Mouse (Mus musculus): ENCODE measurements around the gene Khdrbs1. TPM values are rescaled to one million over a fixed set of nuclear protein-coding genes. Genes with fewer than 3 reads are reported as not detected.
A peak's percentile ranks its signal among the peaks of the same experiment; 100 is the strongest.
"Not testable (repeated sequence)": the region's sequence is repeated elsewhere in the genome, so short reads cannot be mapped to it uniquely, and the experiment has no call there.

The Khdrbs1 gene
- total RNA-seq, 2 experiments from 2014 or later, result 88.9 to 90.4 TPM

DNA sequence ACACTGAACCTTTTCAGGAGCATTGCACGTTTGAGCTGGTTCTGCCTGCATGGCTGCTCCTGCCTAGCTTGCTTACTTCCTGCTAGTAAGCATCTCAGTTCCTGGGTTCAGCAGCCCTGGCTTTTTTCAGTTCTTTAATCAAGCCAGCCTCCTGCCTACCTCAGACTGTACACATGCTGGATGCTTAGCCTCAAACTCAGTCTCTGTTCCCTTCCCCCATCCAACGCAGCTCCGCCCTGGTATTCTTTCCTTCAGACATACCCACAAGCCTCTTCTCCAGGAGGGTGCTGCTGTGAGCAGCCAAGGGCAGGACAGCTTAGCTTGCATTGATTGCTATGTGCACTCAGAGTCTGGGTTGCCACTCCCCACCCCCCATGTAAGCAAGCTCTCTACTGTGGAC lies 12.6 kb upstream of the Khdrbs1 start:
- intact Hi-C loops (cut with DNase I), result no loop called here
- DNase-seq (ENCODE audit: low spot score in 2 of 2), result no peak

DNA sequence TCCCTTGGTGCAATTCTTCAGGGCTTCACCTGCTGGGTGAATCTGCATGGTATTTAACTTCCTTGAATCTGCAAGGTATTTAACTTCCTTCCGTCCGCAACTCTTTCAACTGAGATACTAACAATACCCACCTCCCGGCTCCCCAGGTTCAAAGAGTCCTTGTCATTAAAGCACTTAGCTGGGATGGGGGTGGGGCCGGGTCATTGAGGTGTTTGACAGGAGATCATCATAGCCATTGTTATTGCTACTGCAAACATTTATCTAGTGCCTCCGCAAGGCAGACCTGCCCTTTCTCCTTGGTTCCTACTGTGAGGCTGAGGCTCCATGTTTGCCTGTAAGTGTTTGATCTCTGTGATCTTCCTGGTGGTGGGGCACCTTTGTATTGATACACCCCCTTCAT lies 8.3 kb upstream of the Khdrbs1 start:
- intact Hi-C loops (cut with DNase I), result no loop called here
- no peak for DNase-seq (ENCODE audit: low spot score in 2 of 2)

DNA sequence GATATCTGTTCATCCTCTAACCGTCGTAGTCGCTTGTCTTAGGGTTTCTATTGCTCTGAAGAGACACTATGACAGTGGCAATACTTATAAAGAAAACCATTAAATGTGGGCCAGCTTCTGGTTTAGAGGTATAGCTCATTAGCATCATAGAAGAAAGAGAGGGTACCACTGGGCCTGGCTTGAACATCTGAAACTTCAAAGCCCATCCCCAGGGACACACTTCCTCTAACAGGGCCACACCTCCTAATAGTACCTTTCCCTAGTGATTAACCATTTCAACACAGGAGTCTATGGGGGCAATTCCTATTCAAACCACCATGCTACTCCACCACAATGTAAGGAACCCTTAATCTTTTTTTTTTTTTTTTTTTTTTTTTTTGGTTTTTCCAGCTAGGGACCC lies 4.5 kb upstream of the Khdrbs1 start:
- intact Hi-C loops (cut with DNase I), result no loop called here
- no peak for DNase-seq (ENCODE audit: low spot score in 2 of 2)

- intact Hi-C loops (cut with DNase I), result no loop called here
- DNase-seq (ENCODE audit: low spot score in 2 of 2), result no peak
Measured at GRCm38 (mm10) chr4:129746106-129746505, 4.0 kb upstream of the Khdrbs1 start.

- intact Hi-C loops (cut with DNase I), result loop anchor here (5.0 kb wide), 1 partner anchor 41 kb away; no protein-coding TSS in a partner anchor
- DNase-seq (ENCODE audit: low spot score in 2 of 2), result no peak
Measured at GRCm38 (mm10) chr4:129743494-129743893, 1.4 kb upstream of the Khdrbs1 start.

DNA sequence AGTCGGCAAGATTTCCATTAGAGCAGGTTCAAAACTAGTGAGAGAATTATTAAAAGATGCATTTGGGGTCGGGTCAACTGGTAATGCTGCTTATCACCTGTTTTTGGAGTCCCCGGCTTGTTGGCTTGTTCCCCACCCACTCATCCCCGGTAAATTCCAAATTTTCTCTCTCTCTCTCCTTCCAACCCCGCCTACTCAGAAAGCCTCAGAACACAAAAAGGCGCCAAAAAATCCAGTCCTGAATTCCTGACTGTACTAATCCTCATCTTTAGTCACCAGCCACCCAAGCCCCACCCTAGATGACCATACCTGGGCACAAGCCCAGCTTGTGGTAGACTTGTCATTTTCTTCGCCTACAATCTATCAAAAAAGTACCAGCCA lies 897 bp upstream of the Khdrbs1 start:
- peak in 1 of 2 experiments; percentile 22 for DNase-seq (ENCODE audit: low spot score in 2 of 2)

GRCm38 (mm10) chr4:129741974-129742231 lies 200 bp downstream of the Khdrbs1 start:
- no peak for DNase-seq (ENCODE audit: low spot score in 2 of 2)
- intact Hi-C loops (cut with DNase I), result loop anchor here (5.0 kb wide), 1 partner anchor 40 kb away; no protein-coding TSS in a partner anchor

More for the DNA sequence above, 897 bp upstream of the Khdrbs1 start:
- intact Hi-C loops (cut with DNase I), result loop anchor here (5.0 kb wide), 1 partner anchor 41 kb away; no protein-coding TSS in a partner anchor

GRCm38 (mm10) chr4:129741251-129741973 lies 691 bp downstream of the Khdrbs1 start:
- DNase-seq (ENCODE audit: low spot score in 2 of 2), result peak; percentile 26 to 39
- intact Hi-C loops (cut with DNase I), result loop anchor here (5.0 kb wide), 1 partner anchor 39 kb away; no protein-coding TSS in a partner anchor

- DNase-seq (ENCODE audit: low spot score in 2 of 2), result no peak
- intact Hi-C loops (cut with DNase I), result no loop called here
Measured at GRCm38 (mm10) chr4:129739111-129739645, 2.9 kb downstream of the Khdrbs1 start.

DNA sequence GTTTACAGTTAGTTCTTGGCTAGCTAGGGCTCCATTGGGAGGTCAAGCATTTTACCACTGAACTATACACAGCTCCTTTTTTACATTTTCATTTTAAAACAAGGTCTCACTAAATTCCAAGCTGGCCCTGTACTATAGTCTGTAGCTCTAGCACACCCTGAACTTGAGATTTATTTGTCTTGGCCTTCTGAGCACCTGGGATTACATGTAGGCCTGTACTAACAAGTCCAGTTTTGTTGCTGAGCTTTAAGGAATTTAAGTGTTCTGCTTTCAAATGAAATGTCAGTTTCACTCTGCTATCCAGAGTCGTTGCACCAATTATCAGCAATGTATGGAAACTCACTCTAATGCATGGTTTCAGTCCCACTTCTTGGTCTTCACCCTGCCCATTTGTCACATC lies 5.9 kb downstream of the Khdrbs1 start:
- intact Hi-C loops (cut with DNase I), result no loop called here
- DNase-seq (ENCODE audit: low spot score in 2 of 2), result no peak

DNA sequence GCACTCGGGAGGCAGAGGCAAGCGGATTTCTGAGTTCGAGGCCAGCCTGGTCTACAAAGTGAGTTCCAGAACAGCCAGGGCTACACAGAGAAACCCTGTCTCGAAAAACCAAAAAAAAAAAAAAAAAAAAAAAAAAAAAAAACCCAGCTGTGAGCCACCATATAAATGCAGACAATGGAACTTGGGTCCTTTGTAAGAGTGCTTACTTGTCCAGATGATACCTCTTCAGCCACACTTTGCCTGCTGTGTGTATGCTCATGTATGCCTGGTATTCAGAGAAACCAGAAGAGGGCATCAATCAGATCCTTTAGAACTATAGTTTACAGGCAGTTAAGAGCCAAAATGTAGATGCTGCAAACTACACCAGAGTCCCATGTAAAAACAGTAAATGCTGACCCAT lies 6.6 kb downstream of the Khdrbs1 start:
- DNase-seq (ENCODE audit: low spot score in 2 of 2); intact Hi-C loops (cut with DNase I): not testable (repeated sequence)

GRCm38 (mm10) chr4:129731423-129731822 lies 10.7 kb downstream of the Khdrbs1 start:
- no peak for DNase-seq (ENCODE audit: low spot score in 2 of 2)
- intact Hi-C loops (cut with DNase I), result no loop called here

GRCm38 (mm10) chr4:129716310-129716709 lies 25.8 kb downstream of the Khdrbs1 start:
- DNase-seq (ENCODE audit: low spot score in 2 of 2), result no peak
- intact Hi-C loops (cut with DNase I), result no loop called here

DNA sequence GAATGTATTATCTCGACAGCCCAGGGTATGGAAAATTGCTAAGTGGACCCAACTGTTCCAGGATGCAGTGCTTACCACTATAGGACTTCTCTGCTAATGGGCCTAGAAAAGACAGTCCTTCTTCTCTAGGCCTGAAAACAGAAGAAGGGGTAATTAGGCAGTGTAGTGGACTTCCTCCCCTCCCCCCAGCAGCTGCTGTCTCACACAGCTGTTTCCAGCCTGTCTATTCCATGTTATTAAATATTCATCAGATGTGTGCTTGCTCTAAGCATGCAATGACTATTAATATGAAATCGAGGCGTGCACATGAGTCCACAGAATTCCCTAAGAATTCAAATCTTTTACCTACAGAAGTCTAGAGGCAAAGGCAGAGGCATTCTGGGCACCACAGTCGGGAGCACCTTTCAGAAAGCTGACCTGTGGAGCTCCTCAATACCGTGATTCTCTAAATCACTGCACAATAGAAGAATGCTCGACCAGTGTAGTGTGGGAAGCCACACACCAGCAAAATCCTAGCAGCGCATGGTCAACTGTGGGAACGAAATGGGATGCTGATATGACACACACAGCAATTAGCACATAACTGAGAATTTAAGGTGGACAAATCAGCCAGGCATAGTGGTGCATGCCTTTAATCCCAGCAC lies 32.5 kb downstream of the Khdrbs1 start:
- peak in 1 of 2 experiments; percentile 65 for DNase-seq (ENCODE audit: low spot score in 2 of 2)
- intact Hi-C loops (cut with DNase I), result no loop called here

- intact Hi-C loops (cut with DNase I), result no loop called here
Measured at GRCm38 (mm10) chr4:129706750-129707149, 35.4 kb downstream of the Khdrbs1 start.

DNA sequence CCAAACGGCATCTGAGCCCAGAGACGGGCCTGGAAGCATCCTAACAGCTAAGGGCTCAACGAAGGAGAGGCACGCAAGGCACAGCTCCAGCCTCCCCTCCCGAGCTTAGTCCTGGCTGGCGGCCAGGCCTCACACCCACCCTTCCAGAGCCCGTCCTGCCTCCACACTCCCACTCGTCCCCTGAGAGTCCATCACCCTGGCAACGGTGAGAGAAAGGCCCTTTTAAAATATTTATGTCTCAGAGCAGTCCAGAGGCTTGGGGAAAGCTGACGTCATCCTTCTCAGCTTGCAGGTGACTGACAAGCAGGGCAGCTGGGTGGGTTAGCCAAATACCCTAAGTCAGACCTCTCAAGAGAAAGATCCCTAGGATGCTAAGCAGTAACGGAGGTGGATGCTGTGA lies 39.6 kb downstream of the Khdrbs1 start:
- intact Hi-C loops (cut with DNase I), result loop anchor here (5.0 kb wide), 3 partner anchors 40 to 225 kb away; partner anchors contain the start of genes Khdrbs1 and Spocd1
- DNase-seq (ENCODE audit: low spot score in 2 of 2), result peak; percentile 82 to 88

More at GRCm38 (mm10) chr4:129706750-129707149, 35.4 kb downstream of the Khdrbs1 start:
- DNase-seq (ENCODE audit: low spot score in 2 of 2), result no peak

DNA sequence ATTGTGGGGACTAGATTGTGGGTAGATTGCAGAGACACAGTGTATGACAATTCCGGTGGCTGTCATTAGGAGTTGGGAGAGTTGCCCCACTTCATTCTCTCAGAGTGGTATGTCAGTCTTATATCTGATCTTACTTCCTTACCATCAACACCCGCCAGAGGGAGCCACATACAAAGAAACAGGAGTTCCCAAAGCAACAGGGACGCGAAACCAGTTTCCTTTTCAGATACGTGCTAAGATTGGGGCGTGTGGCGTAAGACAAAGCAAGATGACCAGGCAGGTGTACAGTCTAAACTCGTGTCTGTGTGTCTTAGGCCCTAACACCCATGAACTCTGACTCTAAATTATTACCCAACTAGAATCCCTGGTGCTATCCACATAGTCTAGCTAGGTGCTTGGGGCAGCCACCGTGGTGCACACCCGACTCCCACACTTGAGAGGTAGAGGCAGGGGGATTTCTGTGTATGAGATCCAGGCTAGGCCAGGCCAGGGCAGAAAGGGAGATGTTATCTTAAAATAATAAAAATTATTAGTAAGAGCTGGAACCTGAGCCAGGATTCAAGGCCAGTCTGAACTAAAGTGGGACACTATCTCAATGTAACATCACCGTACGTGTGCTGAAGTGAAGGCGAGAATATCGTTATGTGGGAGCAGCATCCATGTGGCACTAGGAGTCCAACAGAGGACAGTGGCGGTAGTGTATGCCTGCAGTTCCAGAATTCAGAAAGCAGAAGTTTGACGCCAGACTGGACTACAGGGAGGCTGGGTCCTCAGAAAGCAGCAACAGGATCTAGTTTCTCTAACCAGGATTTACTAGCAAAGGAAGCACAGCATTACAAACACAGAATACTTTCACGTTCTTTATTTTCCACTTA lies 40.4 kb downstream of the Khdrbs1 start:
- intact Hi-C loops (cut with DNase I), result loop anchor here (5.0 kb wide), 3 partner anchors 41 to 226 kb away; partner anchors contain the start of genes Khdrbs1 and Spocd1
- DNase-seq (ENCODE audit: low spot score in 2 of 2), result peak; percentile 95

GRCm38 (mm10) chr4:129700661-129701060 lies 41.4 kb downstream of the Khdrbs1 start:
- intact Hi-C loops (cut with DNase I), result loop anchor here (5.0 kb wide), 3 partner anchors 42 to 227 kb away; partner anchors contain the start of genes Khdrbs1 and Spocd1
- not testable (repeated sequence) for DNase-seq (ENCODE audit: low spot score in 2 of 2)

GRCm38 (mm10) chr4:129700216-129700615 lies 41.9 kb downstream of the Khdrbs1 start:
- intact Hi-C loops (cut with DNase I), result loop anchor here (5.0 kb wide), 3 partner anchors 42 to 227 kb away; partner anchors contain the start of genes Khdrbs1 and Spocd1

More at GRCm38 (mm10) chr4:129700216-129700615, 41.9 kb downstream of the Khdrbs1 start:
- no peak for DNase-seq (ENCODE audit: low spot score in 2 of 2)
